Mouse (Mus musculus) liver, embryonic 11.5 days (tissue): ENCODE measurements around the gene Igsf8. TPM values are rescaled to one million over a fixed set of nuclear protein-coding genes. Genes with fewer than 3 reads are reported as not detected.

Source experiments
- ATAC-seq: fragments of 200-750 bp; cut with Nextera tagmentation; replicated peaks from 2 replicates; pipeline ENCODE4 v1.8.0; 2017; ENCODE audit warnings: moderate number of reproducible peaks, mild to moderate bottlenecking, moderate TSS enrichment, moderate library complexity; ENCODE audit not compliant: low FRiP score
- DNase-seq: peaks from one replicate; pipeline ENCODE4 v3.0.0-alpha.2; 2017; ENCODE audit warnings: low spot score
- H3K27ac ChIP-seq: fragments of 300-500 bp; sonication (generic); 2 replicates; pipeline ENCODE4 v1.5.1; 2014; ENCODE audit warnings: mild to moderate bottlenecking, low read depth, low read length, control low read depth
- H3K27me3 ChIP-seq: fragments of 300-500 bp; sonication (generic); replicated peaks from 2 replicates; pipeline ENCODE4 v1.6.1; 2014; ENCODE audit warnings: low read length, mixed read lengths; ENCODE audit not compliant: control insufficient read depth, insufficient read depth
- H3K36me3 ChIP-seq: fragments of 300-500 bp; sonication (generic); 2 replicates; pipeline ENCODE4 v1.6.1; 2014; ENCODE audit warnings: mild to moderate bottlenecking, low read length, moderate library complexity, mixed read lengths; ENCODE audit not compliant: control insufficient read depth, insufficient read depth
- H3K4me1 ChIP-seq: fragments of 300-500 bp; sonication (generic); replicated peaks from 2 replicates; pipeline ENCODE4 v1.6.1; 2014; ENCODE audit warnings: low read length, mixed read lengths; ENCODE audit not compliant: control insufficient read depth, insufficient read depth
- H3K4me2 ChIP-seq: fragments of 300-500 bp; sonication (generic); 2 replicates; pipeline ENCODE4 v1.6.1; 2014; ENCODE audit warnings: mild to moderate bottlenecking, control low read depth, moderate library complexity
- H3K4me3 ChIP-seq: fragments of 300-500 bp; sonication (generic); 2 replicates; pipeline ENCODE4 v1.5.1; 2014; ENCODE audit warnings: low read depth, low read length, control low read depth
- H3K9ac ChIP-seq: fragments of 300-500 bp; sonication (generic); 2 replicates; pipeline ENCODE4 v1.6.1; 2014; ENCODE audit warnings: low read depth, low read length, control low read depth
- H3K9me3 ChIP-seq: fragments of 300-500 bp; sonication (generic); 2 replicates; pipeline ENCODE4 v1.6.1; 2016; ENCODE audit warnings: low read length, inconsistent platforms, mixed read lengths; ENCODE audit not compliant: control insufficient read depth
- WGBS: fragments of 180-500 bp; shearing (Covaris S2); extraction: QIAGEN DNeasy Blood & Tissue Kit; methylation state at CpG from one replicate; pipeline ENCODE4 v1.1.7; 2014; 5-methylcytosine and 5-hydroxymethylcytosine counted together
- polyA plus RNA-seq: library from polyadenylated mRNA; unstranded; fragments of >200 nt; fragmentation: Nextera tagmentation; extraction: Ambion mirVana; gene quantifications from 2 replicates; pipeline ENCODE4 v1.2.1, GENCODE M21; 2014

Igsf8 gene
- polyA plus RNA-seq, 1 experiment from 2014 or later = 32.9 TPM

DNA sequence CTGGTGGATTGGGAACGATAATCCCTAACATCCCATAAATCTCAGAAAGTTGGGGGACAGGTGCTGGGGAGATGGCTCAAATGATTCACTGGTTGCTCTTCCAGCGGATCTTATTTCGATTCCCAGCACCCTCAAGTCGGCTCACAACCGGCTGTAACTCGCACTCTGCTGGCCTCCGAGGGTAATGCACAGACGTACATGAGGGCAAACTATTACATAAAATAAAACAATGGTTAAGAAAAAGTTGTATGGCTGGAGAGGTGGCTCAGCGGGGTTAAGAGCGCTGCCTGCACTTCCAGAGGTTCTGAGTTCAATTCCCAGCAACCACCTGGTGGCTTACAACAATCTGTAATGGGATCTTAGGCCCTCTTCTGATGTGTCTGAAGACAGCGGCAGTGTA is 65.2 kb downstream of the Igsf8 start:
- peaks cover 77% of the 10 kb centered on the region for H3K27me3 ChIP-seq
- DNase-seq (no peak), ATAC-seq (no peak)
- no peaks in the 10 kb centered on the region for H3K4me1 ChIP-seq
- 39% methylated on average over 11 of the region's 11 CpGs for WGBS
- H3K4me2 ChIP-seq = peak overlapping the region; percentile 76
- H3K4me3 ChIP-seq = peak overlapping the region; percentile 41
- no peak overlapping the region for H3K27ac ChIP-seq
- no peaks in the 10 kb centered on the region for H3K9me3 ChIP-seq
- H3K9ac ChIP-seq = no peak overlapping the region
- no peaks in the 10 kb centered on the region for H3K36me3 ChIP-seq

DNA sequence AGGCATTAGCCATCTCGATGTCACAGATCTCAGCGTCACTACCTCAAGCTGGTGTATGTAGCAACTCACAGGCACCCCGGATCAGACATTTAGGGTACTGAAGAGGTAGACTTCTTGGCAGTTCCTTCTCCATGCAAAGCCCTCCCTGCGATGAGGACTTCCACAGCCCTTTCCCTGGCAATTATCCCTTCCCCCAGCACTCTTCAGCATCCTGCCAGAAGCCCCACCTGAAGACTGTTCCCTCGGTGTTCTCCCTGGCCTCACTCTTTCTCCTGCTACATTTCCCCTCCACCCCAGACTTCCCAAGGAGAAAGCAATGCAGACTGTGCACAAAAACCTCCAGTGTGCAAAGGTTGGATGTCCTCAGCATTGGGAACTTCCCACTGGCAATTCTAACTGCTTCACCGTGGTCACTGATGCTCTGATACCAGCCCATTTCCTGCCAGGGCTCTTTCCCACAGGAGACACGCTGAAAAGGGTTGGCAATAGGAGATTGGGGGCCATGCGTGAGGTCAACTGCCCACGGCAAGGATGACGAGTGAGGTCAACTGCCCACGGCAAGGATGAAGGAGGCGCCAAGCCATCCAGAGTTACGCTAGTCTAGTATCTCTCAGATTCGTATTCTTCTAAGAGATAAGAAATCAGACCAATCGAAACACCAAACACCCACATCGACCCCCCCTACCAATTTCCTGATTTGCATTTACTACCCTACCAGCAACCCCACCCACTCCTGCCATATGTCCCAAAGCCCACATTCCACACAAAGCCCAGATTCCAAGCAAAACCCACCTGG is 66.0 kb downstream of the Igsf8 start:
- no peaks in the 10 kb centered on the region for H3K4me1 ChIP-seq
- H3K4me2 ChIP-seq = no peak overlapping the region
- peaks cover 77% of the 10 kb centered on the region for H3K27me3 ChIP-seq
- H3K4me3 ChIP-seq = no peak overlapping the region
- no peaks in the 10 kb centered on the region for H3K9me3 ChIP-seq
- H3K27ac ChIP-seq = no peak overlapping the region
- no peak overlapping the region for H3K9ac ChIP-seq
- H3K36me3 ChIP-seq = no peaks in the 10 kb centered on the region
- DNase-seq (no peak), ATAC-seq (no peak)
- 71% methylated on average over 16 of the region's 16 CpGs for WGBS

DNA sequence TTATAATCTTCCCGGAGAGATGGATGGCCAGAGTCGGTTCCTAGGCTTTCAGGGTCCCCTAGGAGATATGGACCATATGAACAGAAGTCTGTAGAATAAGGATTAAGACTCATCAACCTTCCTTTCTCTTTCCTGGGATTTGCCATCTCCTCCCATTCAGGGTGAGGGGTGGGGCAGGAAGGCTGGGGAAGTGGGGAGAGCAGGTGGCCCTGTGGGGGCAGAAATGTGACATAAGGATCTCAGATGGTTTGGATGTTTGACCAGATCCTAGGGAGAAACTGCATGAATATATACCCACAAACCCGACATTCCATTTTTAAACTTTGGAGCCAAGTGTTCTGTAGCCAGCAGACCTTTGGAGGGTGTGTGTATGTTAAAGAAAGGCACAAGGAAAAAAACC is 66.6 kb downstream of the Igsf8 start:
- Histone ChIP-seq H3K4me3 (no peak overlapping the region), H3K4me2 (no peak overlapping the region), H3K27ac (no peak overlapping the region), H3K9ac (no peak overlapping the region), H3K36me3 (no peaks in the 10 kb centered on the region), H3K9me3 (no peaks in the 10 kb centered on the region), H3K27me3 (peaks cover 74% of the 10 kb centered on the region), H3K4me1 (no peaks in the 10 kb centered on the region)
- no peak for DNase-seq
- WGBS = 71% methylated on average over 3 of the region's 3 CpGs
- ATAC-seq = no peak

DNA sequence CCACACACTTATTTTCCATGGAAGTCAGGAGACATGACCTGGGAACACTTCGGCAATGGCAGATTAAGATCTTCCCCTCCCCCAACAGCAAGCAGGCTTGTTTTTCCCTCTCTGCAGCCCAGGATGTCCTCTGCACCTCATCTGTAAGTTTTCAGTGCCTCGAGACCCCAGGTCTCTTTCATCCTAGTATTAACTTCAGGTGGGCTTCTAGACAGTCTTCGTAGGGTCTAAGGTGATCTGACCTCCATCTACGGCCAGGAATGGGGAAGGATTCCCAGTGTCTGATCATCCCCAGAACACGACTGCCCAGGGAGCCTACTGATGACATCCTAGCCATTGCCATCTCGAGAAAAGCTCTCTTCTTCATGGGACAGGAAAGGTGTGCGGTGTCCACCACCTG is 67.0 kb downstream of the Igsf8 start:
- DNase-seq = no peak
- no peak overlapping the region for H3K4me3 ChIP-seq

DNA sequence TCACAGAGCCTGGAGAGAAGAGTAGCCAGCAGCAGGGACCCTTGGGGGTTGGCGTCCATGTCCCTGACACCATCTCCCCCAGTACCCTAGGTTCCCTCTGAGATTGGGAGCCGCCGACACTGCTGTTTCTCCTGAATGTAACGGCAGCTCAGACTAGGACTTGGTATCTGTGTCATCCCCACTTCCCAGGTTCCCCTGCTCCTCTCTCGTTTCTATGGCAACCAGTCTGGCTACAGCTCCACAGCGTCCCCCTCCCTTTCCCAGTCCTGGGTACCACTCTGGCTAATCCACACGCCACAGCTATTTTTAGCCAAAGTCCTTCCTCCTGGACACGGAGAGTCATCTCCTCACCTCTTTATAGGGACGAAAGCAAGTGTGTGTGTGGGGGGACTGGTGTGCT is 67.7 kb downstream of the Igsf8 start, which contains the start of gene Kcnj9:
Kcnj9 (minus strand) TSS at position 188 of the 400 bp plus-strand sequence.
- Histone ChIP-seq H3K9me3 (no peaks in the 10 kb centered on the region), H3K9ac (no peak within 1 kb of the TSS), H3K4me2 (no peak within 1 kb of the TSS), H3K4me1 (no peaks in the 10 kb centered on the region), H3K36me3 (no peaks in the 10 kb centered on the region), H3K4me3 (no peak within 1 kb of the TSS), H3K27me3 (peaks cover 76% of the 10 kb centered on the region), H3K27ac (no peak within 1 kb of the TSS)
- 38% methylated on average over 9 of the region's 9 CpGs for WGBS
- no peak for DNase-seq
- ATAC-seq = no peak

More for the DNA sequence above, 67.0 kb downstream of the Igsf8 start:
- H3K27me3 ChIP-seq = peaks cover 76% of the 10 kb centered on the region
- no peak overlapping the region for H3K4me2 ChIP-seq
- H3K9ac ChIP-seq = no peak overlapping the region
- H3K27ac ChIP-seq = no peak overlapping the region
- H3K4me1 ChIP-seq = no peaks in the 10 kb centered on the region
- no peak for ATAC-seq
- H3K36me3 ChIP-seq = no peaks in the 10 kb centered on the region
- 67% methylated on average over 7 of the region's 7 CpGs for WGBS
- H3K9me3 ChIP-seq = no peaks in the 10 kb centered on the region

DNA sequence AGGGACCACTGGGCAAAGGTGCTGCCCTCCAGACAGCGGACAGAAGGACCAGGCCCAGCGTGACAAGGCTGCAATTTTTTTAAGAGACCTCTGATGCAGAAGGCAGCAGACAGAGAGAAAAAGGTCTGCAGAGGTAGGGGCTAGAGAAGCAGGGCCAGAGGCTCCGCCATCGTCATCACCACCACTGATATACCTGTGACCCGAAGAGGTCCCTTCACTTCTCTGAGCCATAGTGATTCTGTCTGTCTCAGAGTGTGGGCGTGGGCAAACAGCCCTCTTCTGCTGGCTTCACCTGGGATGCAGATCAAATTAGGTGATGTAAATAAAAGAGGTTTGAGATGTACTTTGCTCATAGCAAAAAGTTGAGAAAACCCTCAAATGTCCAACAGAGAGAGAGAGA is 68.2 kb downstream of the Igsf8 start:
- Histone ChIP-seq H3K36me3 (no peaks in the 10 kb centered on the region), H3K27me3 (peaks cover 74% of the 10 kb centered on the region), H3K27ac (no peak overlapping the region), H3K9me3 (no peaks in the 10 kb centered on the region), H3K4me1 (no peaks in the 10 kb centered on the region), H3K4me3 (no peak overlapping the region), H3K4me2 (no peak overlapping the region), H3K9ac (no peak overlapping the region)
- DNase-seq (no peak), ATAC-seq (no peak)
- 61% methylated on average over 6 of the region's 6 CpGs for WGBS

DNA sequence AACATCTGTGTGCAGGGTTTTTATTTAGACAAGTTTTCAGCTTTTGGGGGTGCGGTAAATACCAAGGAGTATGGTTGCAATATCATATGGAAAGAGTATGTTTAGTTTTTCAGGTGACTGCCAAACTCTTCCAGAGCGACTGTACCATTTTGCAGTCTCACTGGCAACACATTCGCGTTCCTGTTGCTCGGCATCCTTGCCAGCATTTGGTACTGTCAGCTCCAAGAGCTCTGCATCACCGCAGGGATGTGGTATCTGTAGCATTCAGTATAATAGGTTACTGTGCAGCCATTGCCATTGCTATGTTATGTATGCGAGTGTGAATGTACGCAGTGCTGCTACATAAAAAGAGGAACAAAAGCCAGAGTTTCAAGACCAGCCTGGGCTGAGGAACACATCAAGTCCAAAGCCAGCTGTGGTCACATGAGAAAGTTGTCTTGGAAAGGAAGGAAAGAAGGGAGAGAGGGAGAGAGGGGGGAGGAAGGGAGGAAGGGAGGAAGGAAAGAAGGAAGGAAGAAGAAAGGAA is 70.0 kb downstream of the Igsf8 start:
- ATAC-seq (no peak), DNase-seq (no peak)
- 69% methylated on average over 8 of the region's 8 CpGs for WGBS
- Histone ChIP-seq H3K9me3 (no peaks in the 10 kb centered on the region), H3K9ac (no peak overlapping the region), H3K27ac (no peak overlapping the region), H3K27me3 (peaks cover 66% of the 10 kb centered on the region), H3K4me3 (no peak overlapping the region), H3K4me1 (no peaks in the 10 kb centered on the region), H3K4me2 (no peak overlapping the region), H3K36me3 (no peaks in the 10 kb centered on the region)

DNA sequence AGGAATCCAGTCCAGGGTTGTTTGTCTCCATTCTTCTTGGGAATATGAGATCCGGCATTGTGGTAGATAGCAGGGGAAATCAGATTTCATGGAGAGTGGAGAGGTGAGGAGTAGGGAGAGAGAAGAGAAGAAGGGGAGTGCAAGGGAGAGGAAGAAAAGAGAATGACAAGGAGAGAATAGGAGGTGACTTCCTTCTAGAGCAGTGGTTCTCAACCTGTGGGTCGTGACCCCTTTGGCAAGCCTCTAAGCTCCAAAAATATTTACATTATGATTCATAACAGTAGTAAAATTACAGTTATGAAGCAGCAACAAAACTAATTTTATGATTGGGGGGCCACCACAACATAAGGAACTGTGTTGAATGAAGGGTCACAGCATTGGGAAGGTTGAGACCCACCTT is 71.5 kb downstream of the Igsf8 start:
- Histone ChIP-seq H3K9me3 (no peaks in the 10 kb centered on the region), H3K27me3 (peaks cover 60% of the 10 kb centered on the region), H3K4me3 (no peak overlapping the region), H3K9ac (no peak overlapping the region), H3K36me3 (no peaks in the 10 kb centered on the region), H3K27ac (no peak overlapping the region), H3K4me2 (no peak overlapping the region), H3K4me1 (no peaks in the 10 kb centered on the region)
- no peak for ATAC-seq
- 69% methylated on average over 2 of the region's 2 CpGs for WGBS
- no peak for DNase-seq

DNA sequence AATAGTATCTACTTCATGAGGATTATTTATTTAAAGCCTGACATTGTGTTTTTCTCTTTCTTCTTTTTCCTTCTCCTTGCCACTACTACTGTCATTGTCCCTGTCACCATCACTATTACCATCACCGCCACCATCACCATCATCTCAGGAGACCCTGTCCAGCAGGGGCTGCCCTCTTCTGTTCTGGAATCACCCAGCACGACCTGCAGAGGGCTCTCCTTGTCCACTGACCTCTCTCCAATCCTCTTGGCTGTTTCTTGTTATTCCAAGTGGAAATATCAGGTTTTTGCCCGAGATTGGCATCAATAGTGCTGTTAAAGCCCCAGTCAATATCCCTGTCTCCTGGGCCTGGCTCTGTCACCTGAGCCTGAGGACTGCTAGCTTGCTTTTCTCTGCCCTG is 72.1 kb downstream of the Igsf8 start:
- Histone ChIP-seq H3K4me3 (no peak overlapping the region), H3K36me3 (no peaks in the 10 kb centered on the region), H3K27me3 (peaks cover 58% of the 10 kb centered on the region), H3K27ac (no peak overlapping the region), H3K4me2 (no peak overlapping the region), H3K9ac (no peak overlapping the region), H3K9me3 (no peaks in the 10 kb centered on the region), H3K4me1 (no peaks in the 10 kb centered on the region)
- WGBS = 21% methylated on average over 3 of the region's 3 CpGs
- ATAC-seq (no peak), DNase-seq (no peak)
